Mouse (Mus musculus): Measurements from ENCODE around the gene Prpf6. TPM values are rescaled to one million over a fixed set of nuclear protein-coding genes. Genes with fewer than 3 reads are reported as not detected.

Gene Prpf6
- polyA plus RNA-seq, 1 experiment from 2014 or later: 57.3 TPM

DNA sequence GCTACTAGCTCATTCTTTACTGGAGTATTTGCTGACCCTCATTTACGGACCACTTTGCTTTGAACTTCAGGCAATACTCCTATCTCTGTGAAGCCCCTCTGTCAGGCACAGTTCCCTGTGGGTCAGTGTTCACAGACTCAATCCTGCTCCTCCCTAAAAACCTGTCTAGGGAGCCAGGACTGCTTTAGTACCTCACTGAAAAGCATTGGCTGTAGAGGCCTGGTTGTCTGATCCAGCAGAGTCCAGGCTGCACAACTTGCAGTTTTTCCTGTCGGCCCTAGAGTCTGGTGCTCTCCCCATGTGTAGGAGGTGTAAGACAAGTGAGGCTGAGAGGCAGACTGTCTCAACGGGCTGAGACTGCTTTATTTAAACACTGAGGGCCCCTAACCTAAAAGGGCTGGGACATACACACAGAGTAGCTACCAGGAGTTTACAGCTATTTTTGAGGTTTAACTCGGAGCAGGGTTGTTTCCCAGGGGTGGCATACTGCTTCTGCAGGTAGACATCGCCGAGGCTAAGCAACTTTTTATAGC, 8.6 kb downstream of the Prpf6 start:
- peaks cover 33% of the 10 kb centered on the region for H3K4me1 ChIP-seq (ENCODE audit: control insufficient read depth, insufficient read depth, low read depth, low read length)
- peak overlapping the region; percentile 94 for H3K4me3 ChIP-seq (ENCODE audit: low read length)
- 71% methylated on average over 6 of the region's 6 CpGs for WGBS
- ATAC-seq: no peak
- H3K4me2 ChIP-seq (ENCODE audit: low read length): peak overlapping the region; percentile 82
- H3K9ac ChIP-seq (ENCODE audit: low read depth, low read length): peak overlapping the region; percentile 66
- H3K9me3 ChIP-seq (ENCODE audit: control insufficient read depth, low read length): no peaks in the 10 kb centered on the region
- no peak overlapping the region; the same call in 1 of the 2 replicates for H3K27ac ChIP-seq (ENCODE audit: low read depth, low read length)
- H3K36me3 ChIP-seq (ENCODE audit: control insufficient read depth, insufficient read depth, low read length): peaks cover 1% of the 10 kb centered on the region; the same call in 1 of the 2 replicates
- no peaks in the 10 kb centered on the region for H3K27me3 ChIP-seq (replicated peaks; ENCODE audit: control insufficient read depth, insufficient read depth, low read length)

DNA sequence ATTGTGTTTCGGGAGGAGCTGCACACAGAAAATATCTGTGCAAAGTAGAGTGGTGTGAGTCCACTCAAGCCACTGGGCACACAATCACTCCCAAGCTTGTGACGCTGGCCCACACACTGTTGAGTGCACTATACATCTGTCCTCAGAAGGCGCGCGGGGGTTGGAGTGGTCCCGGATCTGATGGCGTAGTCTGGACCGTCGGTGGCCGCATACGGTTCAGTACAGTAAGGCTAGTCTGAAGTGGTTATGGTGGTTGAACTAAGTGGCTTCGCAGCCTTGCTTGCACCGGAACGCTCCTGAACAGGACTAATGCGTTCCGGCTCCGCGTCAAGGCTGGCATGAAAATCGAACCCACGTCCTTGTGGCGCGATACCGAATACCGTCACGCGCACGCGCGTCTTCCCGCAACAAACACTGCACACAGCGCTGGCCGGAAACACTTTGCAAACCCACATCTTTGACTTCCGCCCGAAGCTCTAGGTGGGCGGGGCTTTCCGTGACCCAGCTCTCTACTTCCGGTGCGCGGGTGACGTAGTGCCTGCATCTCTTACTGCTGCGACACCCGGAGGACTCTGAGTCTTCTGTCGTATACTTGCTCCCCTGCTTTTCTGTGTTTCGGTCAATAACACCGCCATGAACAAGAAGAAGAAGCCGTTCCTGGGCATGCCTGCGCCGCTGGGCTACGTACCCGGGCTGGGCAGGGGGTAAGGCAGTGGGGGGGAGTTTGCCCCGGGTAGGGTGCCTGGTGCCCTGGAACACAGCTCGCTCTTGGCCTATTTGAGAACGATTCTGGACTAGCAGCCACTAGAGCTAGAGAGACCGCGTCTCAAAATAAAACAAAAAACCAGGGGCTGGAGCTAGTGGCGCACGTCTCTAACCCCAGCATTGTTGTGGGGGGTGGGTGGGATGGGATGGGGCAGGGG, 9.4 kb downstream of the Prpf6 start:
- no peaks in the 10 kb centered on the region for H3K9me3 ChIP-seq (ENCODE audit: control insufficient read depth, low read length)
- WGBS: 2% methylated on average over 57 of the region's 57 CpGs
- peak; percentile 95 for ATAC-seq

DNA sequence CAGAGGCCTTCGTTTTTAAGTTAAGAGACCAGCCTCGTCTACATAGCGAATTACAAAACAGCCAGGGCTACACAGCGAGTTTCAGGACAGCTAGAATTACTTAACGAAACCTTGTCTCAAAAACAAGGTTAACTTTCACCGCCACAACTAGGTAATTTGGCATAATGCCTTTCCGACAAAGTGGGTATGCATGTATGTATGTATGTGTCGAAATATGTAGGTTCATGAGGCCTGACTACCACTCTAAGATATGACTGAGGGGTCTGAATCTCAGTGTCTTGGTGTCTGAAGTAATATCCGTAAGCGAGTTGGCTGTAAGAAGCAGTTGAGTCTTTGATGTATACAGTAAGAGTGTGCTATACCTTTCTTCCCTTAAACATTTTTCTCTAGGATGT, 10.1 kb downstream of the Prpf6 start:
- no peaks in the 10 kb centered on the region; the same call in 1 of the 2 replicates for H3K36me3 ChIP-seq (ENCODE audit: control insufficient read depth, insufficient read depth, low read length)
- H3K27me3 ChIP-seq (replicated peaks; ENCODE audit: control insufficient read depth, insufficient read depth, low read length): no peaks in the 10 kb centered on the region
- peak overlapping the region; percentile 94 for H3K4me3 ChIP-seq (ENCODE audit: low read length)
- H3K9ac ChIP-seq (ENCODE audit: low read depth, low read length): peak overlapping the region; percentile 95
- WGBS: 29% methylated on average over 10 of the region's 10 CpGs
- no peaks in the 10 kb centered on the region for H3K9me3 ChIP-seq (ENCODE audit: control insufficient read depth, low read length)
- H3K4me2 ChIP-seq (ENCODE audit: low read length): peak overlapping the region; percentile 82
- H3K27ac ChIP-seq (ENCODE audit: low read depth, low read length): peak overlapping the region; percentile 82
- no peak for ATAC-seq
- H3K4me1 ChIP-seq (ENCODE audit: control insufficient read depth, insufficient read depth, low read depth, low read length): peaks cover 33% of the 10 kb centered on the region

More for the DNA sequence above, 9.4 kb downstream of the Prpf6 start:
- Histone ChIP-seq H3K4me3 (ENCODE audit: low read length) (peak overlapping the region; percentile 94), H3K9ac (ENCODE audit: low read depth, low read length) (peak overlapping the region; percentile 95), H3K36me3 (ENCODE audit: control insufficient read depth, insufficient read depth, low read length) (no peaks in the 10 kb centered on the region; the same call in 1 of the 2 replicates), H3K4me1 (ENCODE audit: control insufficient read depth, insufficient read depth, low read depth, low read length) (peaks cover 33% of the 10 kb centered on the region), H3K27me3 (replicated peaks; ENCODE audit: control insufficient read depth, insufficient read depth, low read length) (no peaks in the 10 kb centered on the region), H3K27ac (ENCODE audit: low read depth, low read length) (peak overlapping the region; percentile 82), H3K4me2 (ENCODE audit: low read length) (peak overlapping the region; percentile 82)

DNA sequence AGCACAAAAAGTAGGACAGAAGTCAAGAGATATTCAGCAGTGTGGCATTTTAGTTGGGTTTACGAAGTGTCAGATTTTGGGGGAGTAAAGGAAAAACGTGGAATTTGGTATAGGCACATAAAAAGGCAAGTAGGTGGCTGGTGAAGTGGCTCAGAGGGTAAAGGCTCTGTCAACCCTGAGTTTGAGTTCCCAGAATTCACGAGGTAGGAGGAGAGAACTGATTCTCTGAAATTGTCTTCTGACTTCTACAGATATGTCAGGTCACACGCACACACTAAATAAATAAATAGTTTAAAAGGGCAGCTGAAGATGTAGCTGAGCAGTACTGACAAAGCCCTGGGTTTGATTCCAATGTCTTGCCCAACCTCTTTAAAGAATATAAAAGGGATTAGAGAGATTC, 10.7 kb downstream of the Prpf6 start:
- Histone ChIP-seq H3K27ac (ENCODE audit: low read depth, low read length) (no peak overlapping the region), H3K36me3 (ENCODE audit: control insufficient read depth, insufficient read depth, low read length) (no peaks in the 10 kb centered on the region), H3K4me2 (ENCODE audit: low read length) (peak overlapping the region; percentile 82), H3K4me3 (ENCODE audit: low read length) (no peak overlapping the region), H3K27me3 (replicated peaks; ENCODE audit: control insufficient read depth, insufficient read depth, low read length) (no peaks in the 10 kb centered on the region), H3K4me1 (ENCODE audit: control insufficient read depth, insufficient read depth, low read depth, low read length) (peaks cover 30% of the 10 kb centered on the region), H3K9me3 (ENCODE audit: control insufficient read depth, low read length) (no peaks in the 10 kb centered on the region), H3K9ac (ENCODE audit: low read depth, low read length) (no peak overlapping the region)
- ATAC-seq: no peak
- 81% methylated on average over 4 of the region's 4 CpGs for WGBS

DNA sequence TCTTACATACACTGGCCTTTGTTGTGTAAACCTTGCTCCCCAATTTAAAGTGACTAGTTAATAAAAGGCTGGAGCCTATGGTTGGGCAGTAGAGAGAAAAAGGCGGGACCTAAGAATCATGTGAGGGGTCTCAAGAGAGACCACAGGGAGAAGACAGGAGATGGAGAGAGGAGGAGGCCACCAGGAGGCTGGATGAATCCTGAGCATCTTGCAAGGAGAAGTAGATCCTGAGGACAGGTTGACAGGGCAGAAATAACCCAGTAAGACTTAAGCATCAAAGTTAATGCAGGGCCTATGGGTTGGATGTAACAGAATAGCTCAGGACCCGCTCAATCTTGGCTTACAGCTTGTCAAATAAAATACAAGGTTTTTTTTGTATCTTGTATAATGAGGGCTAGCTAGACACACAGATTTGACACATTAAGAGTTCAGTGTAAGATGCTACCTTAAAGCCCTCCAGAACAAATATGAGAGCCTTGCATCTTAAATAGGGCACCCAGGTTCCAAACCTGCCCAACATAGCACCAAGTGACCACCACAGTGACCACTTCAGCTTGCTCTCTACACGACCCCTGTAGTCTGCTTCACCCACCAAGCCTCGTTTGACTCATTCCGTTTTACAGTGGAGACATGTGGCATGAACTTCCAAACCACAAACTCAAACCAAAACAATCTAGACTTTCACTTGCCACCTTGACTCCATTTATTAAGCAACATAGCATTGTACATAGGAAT, 27.3 kb downstream of the Prpf6 start:
- H3K27me3 ChIP-seq (replicated peaks; ENCODE audit: control insufficient read depth, insufficient read depth, low read length): no peaks in the 10 kb centered on the region
- no peak overlapping the region for H3K4me2 ChIP-seq (ENCODE audit: low read length)
- H3K9ac ChIP-seq (ENCODE audit: low read depth, low read length): no peak overlapping the region
- H3K4me1 ChIP-seq (ENCODE audit: control insufficient read depth, insufficient read depth, low read depth, low read length): no peaks in the 10 kb centered on the region
- no peaks in the 10 kb centered on the region for H3K9me3 ChIP-seq (ENCODE audit: control insufficient read depth, low read length)
- ATAC-seq: no peak
- peaks cover 34% of the 10 kb centered on the region for H3K36me3 ChIP-seq (ENCODE audit: control insufficient read depth, insufficient read depth, low read length)
- no peak overlapping the region for H3K4me3 ChIP-seq (ENCODE audit: low read length)
- H3K27ac ChIP-seq (ENCODE audit: low read depth, low read length): no peak overlapping the region
- WGBS: 89% methylated on average over 5 of the region's 5 CpGs

DNA sequence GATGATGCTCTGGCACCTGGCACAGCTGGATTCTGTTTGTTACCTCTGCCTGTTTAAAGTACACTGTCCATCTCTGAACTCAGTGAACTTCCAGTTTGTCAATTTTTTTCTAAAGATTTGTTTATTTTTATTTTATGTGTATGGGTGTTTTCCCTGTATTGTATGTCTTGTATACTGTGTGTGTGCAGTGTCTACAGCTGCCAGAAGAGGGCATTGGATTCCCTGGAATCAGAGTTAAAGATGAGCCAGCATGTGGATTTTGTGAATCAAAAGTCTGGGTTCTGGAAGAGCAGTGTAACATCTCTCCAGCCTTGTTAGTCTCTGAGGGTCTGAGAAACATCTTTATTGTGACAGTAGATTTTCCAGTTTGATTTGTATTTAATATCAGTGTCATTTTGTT, 31.7 kb downstream of the Prpf6 start:
- Histone ChIP-seq H3K4me1 (ENCODE audit: control insufficient read depth, insufficient read depth, low read depth, low read length) (no peaks in the 10 kb centered on the region), H3K4me3 (ENCODE audit: low read length) (no peak overlapping the region), H3K27me3 (replicated peaks; ENCODE audit: control insufficient read depth, insufficient read depth, low read length) (no peaks in the 10 kb centered on the region), H3K9ac (ENCODE audit: low read depth, low read length) (no peak overlapping the region), H3K27ac (ENCODE audit: low read depth, low read length) (no peak overlapping the region), H3K4me2 (ENCODE audit: low read length) (no peak overlapping the region), H3K9me3 (ENCODE audit: control insufficient read depth, low read length) (no peaks in the 10 kb centered on the region), H3K36me3 (ENCODE audit: control insufficient read depth, insufficient read depth, low read length) (peaks cover 27% of the 10 kb centered on the region)
- no peak for ATAC-seq

DNA sequence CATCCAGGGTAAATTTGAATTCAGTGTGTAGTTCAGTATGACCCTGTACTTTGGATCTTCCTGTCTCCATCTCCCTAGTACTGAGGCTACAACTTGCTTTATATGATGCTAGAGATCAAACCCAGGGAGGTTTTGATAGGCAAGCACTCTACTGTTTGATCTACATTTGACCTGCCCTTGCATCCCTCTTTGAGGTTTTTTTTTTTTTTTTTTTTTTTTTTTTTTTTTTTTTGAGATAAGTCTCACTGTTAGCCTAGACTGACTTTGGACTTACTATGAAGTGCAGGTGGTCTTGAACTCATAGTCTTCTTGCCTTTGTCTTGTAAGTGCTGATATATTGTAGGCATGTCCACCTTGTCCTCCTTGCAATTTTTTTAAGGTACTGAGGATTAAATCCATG, 36.8 kb downstream of the Prpf6 start:
- ATAC-seq: no peak
- H3K9me3 ChIP-seq (ENCODE audit: control insufficient read depth, low read length): no peaks in the 10 kb centered on the region
- no peak overlapping the region for H3K27ac ChIP-seq (ENCODE audit: low read depth, low read length)
- H3K4me3 ChIP-seq (ENCODE audit: low read length): no peak overlapping the region
- peaks cover 12% of the 10 kb centered on the region for H3K36me3 ChIP-seq (ENCODE audit: control insufficient read depth, insufficient read depth, low read length)
- H3K4me2 ChIP-seq (ENCODE audit: low read length): no peak overlapping the region
- H3K9ac ChIP-seq (ENCODE audit: low read depth, low read length): no peak overlapping the region
- H3K4me1 ChIP-seq (ENCODE audit: control insufficient read depth, insufficient read depth, low read depth, low read length): no peaks in the 10 kb centered on the region
- no peaks in the 10 kb centered on the region for H3K27me3 ChIP-seq (replicated peaks; ENCODE audit: control insufficient read depth, insufficient read depth, low read length)

DNA sequence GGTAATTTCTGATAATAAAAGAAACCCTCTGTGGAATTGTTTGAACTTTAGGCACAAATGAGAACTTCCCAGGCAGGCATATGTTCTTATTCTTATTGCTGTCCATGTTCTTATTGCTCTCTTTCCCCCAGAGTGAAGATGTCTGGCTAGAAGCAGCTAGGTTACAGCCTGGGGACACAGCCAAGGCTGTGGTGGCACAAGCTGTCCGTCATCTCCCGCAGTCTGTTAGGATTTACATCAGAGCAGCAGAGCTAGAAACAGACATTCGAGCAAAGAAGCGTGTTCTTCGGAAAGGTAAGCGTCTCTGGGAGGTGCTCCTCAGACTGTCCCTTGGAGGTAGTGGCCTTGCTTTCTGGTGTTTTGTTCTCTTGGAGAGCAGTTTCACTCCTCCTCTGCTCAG, 41.0 kb downstream of the Prpf6 start:
- H3K4me2 ChIP-seq (ENCODE audit: low read length): no peak overlapping the region
- H3K4me1 ChIP-seq (ENCODE audit: control insufficient read depth, insufficient read depth, low read depth, low read length): no peaks in the 10 kb centered on the region
- no peak overlapping the region for H3K4me3 ChIP-seq (ENCODE audit: low read length)
- no peak overlapping the region for H3K27ac ChIP-seq (ENCODE audit: low read depth, low read length)
- 97% methylated on average over 6 of the region's 6 CpGs for WGBS
- H3K9me3 ChIP-seq (ENCODE audit: control insufficient read depth, low read length): no peaks in the 10 kb centered on the region
- ATAC-seq: no peak
- H3K27me3 ChIP-seq (replicated peaks; ENCODE audit: control insufficient read depth, insufficient read depth, low read length): no peaks in the 10 kb centered on the region
- H3K9ac ChIP-seq (ENCODE audit: low read depth, low read length): no peak overlapping the region
- H3K36me3 ChIP-seq (ENCODE audit: control insufficient read depth, insufficient read depth, low read length): peaks cover 30% of the 10 kb centered on the region

DNA sequence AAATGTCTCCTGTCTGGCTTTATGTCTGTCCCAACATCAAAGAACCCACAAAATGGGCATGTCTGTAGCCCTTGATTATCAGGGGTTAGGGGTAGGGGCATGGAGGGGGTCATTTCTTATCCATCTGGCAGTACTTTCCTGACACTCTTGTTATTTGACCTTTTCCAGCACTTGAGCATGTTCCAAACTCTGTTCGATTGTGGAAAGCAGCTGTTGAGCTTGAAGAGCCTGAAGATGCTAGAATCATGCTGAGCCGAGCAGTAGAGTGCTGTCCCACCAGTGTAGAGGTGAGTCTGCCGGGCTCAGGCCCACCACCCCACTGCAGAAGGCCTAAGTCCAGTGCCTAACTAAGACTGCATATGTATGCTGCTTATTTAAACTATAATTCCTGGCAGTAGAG, 44.2 kb downstream of the Prpf6 start:
- no peak overlapping the region for H3K4me3 ChIP-seq (ENCODE audit: low read length)
- 91% methylated on average over 3 of the region's 3 CpGs for WGBS

More for the DNA sequence above, 44.2 kb downstream of the Prpf6 start:
- ATAC-seq: no peak
- Histone ChIP-seq H3K27ac (ENCODE audit: low read depth, low read length) (no peak overlapping the region), H3K9me3 (ENCODE audit: control insufficient read depth, low read length) (no peaks in the 10 kb centered on the region), H3K4me1 (ENCODE audit: control insufficient read depth, insufficient read depth, low read depth, low read length) (no peaks in the 10 kb centered on the region), H3K4me2 (ENCODE audit: low read length) (no peak overlapping the region), H3K27me3 (replicated peaks; ENCODE audit: control insufficient read depth, insufficient read depth, low read length) (no peaks in the 10 kb centered on the region), H3K36me3 (ENCODE audit: control insufficient read depth, insufficient read depth, low read length) (peaks cover 42% of the 10 kb centered on the region), H3K9ac (ENCODE audit: low read depth, low read length) (no peak overlapping the region)

Data from hindbrain, embryonic 16.5 days (tissue).